Mouse (Mus musculus): ENCODE measurements around the gene Gipc3. TPM values are rescaled to one million over a fixed set of nuclear protein-coding genes. Genes with fewer than 3 reads are reported as not detected.
A peak's percentile ranks its signal among the peaks of the same experiment; 100 is the strongest.

The Gipc3 gene
- total RNA-seq, 2 experiments from 2014 or later: 1.4 to 1.5 TPM

- DNase-seq (ENCODE audit: low spot score in 2 of 2): no peak
Measured at GRCm38 (mm10) chr10:81302288-81302687, 40.8 kb downstream of the Gipc3 start.

DNA sequence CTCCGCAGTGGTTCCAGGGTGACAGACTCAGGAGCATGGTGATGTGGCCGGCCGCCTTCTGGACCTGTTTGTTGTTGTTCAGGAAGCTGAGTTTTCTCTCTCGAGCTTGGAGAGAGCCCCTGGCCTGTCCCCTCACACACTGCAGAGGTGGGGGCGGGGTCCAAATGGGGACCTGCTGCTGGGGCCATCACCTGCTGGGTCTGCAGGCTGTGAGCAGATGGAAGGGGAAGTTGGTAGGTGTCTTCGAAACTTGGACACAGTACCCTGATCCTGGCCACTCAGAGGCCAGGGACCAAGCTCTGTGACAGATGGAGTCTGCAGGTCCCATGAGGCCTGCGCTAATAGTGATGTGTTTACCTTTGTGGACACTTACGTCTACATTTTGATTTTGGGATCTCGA lies 41.7 kb downstream of the Gipc3 start:
- DNase-seq (ENCODE audit: low spot score in 2 of 2): no peak

GRCm38 (mm10) chr10:81300352-81300907 lies 42.6 kb downstream of the Gipc3 start:
- DNase-seq (ENCODE audit: low spot score in 2 of 2): no peak

GRCm38 (mm10) chr10:81299585-81300351 lies 43.3 kb downstream of the Gipc3 start:
- no peak for DNase-seq (ENCODE audit: low spot score in 2 of 2)

- no peak for DNase-seq (ENCODE audit: low spot score in 2 of 2)
Measured at GRCm38 (mm10) chr10:81298369-81299100, 44.5 kb downstream of the Gipc3 start.

DNA sequence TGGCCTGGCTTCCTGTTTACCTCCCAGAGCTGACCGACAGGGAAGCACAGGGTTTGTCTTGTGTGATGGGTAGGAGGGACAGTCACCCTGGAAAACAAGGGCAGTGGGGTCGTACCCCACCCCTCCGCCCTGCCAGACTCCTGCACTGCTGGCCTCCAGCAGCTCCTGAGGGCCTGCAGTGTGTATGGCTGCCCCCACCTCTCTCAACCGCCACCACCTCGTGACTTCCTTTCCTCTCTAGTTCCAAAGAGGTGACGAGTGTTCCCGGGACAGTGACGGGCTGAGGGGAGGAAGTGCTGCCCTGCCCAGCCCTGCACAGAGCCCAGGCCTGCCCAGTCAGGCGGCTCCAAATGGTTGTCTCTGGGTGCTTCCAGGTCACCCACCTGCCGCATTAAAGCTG lies 45.2 kb downstream of the Gipc3 start:
- no peak for DNase-seq (ENCODE audit: low spot score in 2 of 2)

DNA sequence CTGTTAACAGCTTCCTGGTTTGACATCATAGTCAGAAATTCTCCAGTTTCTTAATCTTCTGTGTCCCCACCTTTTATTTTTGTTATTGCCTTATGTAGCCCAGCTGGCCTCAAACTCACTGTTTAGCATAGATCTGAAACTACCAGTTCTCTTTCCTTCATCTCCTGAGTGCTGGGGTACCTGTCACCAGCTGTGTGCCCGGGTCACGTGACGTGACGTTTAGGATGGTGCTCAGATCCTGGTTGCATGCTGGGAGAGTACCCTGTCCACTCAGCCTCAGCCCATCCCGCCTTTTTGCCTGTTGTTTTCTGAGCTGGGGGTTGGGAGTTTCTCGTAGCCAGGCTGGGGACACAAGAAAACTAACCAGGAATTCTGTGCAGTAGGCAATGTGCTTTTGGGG lies 45.8 kb downstream of the Gipc3 start:
- no peak for DNase-seq (ENCODE audit: low spot score in 2 of 2)

DNA sequence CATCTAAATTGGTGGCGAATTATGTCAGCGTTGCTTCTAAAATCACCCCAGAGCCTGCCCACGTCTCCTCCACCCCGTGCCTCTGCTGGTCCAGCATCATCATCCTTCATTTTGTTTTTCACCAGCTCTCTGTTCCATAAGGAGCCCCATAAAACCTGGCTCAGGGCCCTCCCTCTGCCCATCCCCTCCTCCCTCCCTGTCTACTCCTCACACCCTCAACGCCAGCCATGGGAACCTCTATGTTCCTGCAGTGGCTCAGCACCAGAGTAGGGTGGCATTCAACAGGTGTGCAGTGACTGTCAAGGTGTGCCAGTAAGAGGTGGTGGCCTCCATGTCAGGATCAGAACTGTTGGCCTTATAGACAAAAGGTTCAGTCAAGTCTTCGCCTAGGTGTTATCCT lies 47.9 kb downstream of the Gipc3 start:
- no peak for DNase-seq (ENCODE audit: low spot score in 2 of 2)

- DNase-seq (ENCODE audit: low spot score in 2 of 2): no peak
Measured at GRCm38 (mm10) chr10:81294442-81294841, 48.6 kb downstream of the Gipc3 start.

- DNase-seq (ENCODE audit: low spot score in 2 of 2): no peak
Measured at GRCm38 (mm10) chr10:81293334-81294030, 49.6 kb downstream of the Gipc3 start.

DNA sequence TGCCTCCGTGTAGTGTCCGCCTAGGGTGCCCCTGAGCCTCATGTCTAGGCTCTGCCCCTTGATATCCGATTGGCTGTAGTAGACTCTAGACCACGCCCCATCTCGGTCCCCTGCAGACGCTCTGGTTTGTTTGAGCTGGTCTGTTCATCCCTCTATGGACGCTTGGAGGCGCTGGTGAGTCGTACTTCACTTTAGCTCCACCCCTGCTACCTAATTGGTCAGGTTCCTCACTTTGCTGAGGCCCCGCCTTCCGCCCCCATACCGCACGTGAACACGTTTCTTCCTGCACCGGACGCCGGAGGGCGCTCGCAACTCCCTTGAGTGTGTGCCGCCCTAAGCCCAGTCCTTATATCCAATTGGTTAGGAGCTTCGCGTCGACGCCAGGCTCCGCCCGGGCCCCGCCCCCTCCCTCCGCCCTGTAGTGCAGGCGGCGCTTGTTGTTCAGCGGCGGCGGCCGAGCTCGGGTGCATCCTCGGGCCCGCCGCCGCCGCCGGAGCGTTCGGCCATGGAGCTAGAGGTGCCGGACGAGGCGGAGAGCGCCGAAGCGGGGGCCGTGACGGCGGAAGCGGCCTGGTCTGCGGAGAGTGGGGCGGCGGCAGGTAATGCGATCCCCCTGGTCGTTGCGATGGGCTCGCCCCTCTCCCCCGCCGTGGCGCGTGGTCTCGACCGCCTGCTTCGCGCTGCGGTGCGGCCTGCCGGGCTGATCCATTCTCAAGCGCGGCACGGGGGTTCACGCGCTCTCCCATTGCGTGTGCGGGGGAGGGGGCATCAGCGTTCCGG lies 50.3 kb downstream of the Gipc3 start, which contains the start of gene Pip5k1c:
Gene Pip5k1c (plus strand): TSS at position 410 of the 780 bp plus-strand sequence.
- peak; percentile 99 to 100 for DNase-seq (ENCODE audit: low spot score in 2 of 2)

GRCm38 (mm10) chr10:81291511-81292104 lies 51.5 kb downstream of the Gipc3 start, which contains the start of gene Tjp3:
Gene Tjp3 (minus strand): TSS chr10:81291581.
- no peak for DNase-seq (ENCODE audit: low spot score in 2 of 2)

DNA sequence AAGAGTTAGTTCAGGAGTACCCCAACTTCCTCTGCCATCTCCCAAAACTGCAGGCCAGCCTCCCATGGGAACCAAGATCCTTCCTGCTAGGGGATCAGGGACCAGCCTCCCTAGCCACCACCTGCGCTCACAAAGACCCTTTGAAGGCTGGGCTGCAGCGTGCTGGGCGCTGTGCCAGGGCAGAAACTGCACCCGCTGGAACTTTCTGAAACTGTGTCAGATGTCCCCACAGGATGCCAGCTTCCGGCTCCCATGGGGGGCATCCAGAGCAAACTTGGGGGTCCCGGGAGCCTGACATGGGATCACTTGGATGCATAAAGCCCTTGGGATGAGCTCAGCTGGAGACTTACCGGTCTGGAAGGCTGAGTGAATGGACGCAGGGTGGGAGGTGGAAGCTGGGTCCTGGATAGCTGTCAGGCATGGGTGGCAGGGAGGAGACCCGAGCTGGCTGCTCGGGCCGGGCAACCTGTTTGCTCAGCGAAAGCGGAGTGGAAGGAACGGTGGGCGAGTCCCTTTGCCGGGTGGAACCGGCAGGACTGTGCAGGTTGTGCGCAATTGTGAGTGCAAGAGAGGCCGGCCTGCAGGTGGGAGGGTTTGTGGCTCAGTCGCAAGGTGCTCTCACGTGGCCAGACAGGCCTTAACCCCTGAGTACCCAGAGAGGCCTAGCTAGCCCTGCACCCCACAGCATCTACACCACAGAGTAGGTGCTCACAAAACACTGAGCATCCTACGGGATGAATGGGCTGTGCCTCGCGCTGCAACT lies 52.2 kb downstream of the Gipc3 start:
- no peak for DNase-seq (ENCODE audit: low spot score in 2 of 2)

DNA sequence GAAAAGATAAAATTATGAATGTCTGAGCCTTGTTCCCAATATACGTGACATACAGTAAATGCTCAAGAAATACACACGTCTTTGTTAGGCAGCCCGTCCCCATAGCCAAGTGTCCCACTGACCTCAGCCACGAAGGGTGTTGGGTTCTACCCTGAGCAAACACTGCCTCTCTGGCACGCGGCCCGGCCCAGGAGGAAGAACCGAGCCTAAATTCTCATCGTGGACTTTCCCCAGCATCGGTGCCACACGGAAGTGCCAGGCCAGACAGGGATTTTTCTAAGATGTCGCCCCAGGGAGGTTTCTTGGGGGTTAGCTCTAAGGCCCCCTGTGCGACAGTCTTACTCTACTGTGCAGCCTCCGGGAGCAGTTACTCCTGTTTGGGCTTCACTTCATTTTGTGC lies 53.3 kb downstream of the Gipc3 start:
- no peak for DNase-seq (ENCODE audit: low spot score in 2 of 2)

- DNase-seq (ENCODE audit: low spot score in 2 of 2): peak in 1 of 2 experiments; percentile 70
Measured at GRCm38 (mm10) chr10:81289278-81289677, 53.8 kb downstream of the Gipc3 start.

DNA sequence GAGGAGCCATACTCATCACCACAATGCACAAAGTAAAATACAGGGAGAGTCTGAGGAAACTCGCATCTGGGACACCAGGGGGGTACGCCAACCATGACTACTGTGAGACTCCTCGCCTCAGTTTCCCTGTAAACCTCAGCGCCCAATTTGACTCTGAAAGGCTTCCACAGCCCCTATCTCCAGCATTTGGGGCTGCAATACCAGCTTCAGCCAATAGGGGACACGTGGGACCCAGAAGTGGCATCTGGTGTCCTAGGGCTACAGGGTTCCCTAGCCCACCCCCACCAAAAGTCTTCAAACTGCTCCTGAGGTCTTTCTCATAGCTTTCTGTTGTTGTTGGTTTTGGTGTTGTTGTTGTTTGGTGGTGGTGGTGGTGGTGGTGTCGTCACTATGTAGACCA lies 54.5 kb downstream of the Gipc3 start:
- no peak for DNase-seq (ENCODE audit: low spot score in 2 of 2)

DNA sequence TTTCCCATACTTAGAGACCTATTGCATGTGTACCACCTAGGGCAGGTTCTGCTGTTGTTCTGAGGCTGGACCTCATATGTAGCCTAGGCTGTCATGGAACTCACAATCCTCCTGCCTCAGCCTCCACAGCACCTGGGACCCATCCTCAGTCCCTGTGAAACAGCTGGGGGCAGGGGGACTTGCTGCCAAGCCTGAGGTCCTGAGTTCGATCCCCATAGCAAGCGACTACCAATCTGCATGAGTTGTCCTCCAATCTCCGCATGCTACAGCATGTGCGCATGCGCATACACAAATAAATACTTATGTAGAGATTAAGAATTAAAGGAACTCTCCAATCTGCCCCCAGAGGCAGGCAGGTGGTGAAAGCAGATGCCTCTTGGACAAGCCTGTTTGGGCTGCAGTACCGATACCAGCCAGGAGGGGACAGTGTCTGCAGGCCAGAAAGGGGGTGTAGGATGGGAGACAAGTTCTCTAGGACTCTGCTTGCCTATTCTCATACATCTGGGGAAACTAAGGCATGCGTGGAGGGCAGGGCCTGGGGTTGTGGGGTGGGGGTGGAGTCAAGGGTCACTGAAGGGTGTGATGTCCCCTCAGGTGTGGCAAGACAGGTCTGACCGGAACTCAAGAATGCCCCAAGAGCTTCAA lies 55.4 kb downstream of the Gipc3 start:
- no peak for DNase-seq (ENCODE audit: low spot score in 2 of 2)

GRCm38 (mm10) chr10:81286586-81286985 lies 56.5 kb downstream of the Gipc3 start:
- DNase-seq (ENCODE audit: low spot score in 2 of 2): no peak
